Mouse (Mus musculus) c-Kit-negative CD71-positive TER-119-positive erythroid progenitor cells, embryonic 14.5 days (primary cell): ENCODE data around the gene Shroom4.

ENCODE experiments used
- DNase-seq: peaks from one replicate; pipeline ENCODE4 v3.0.0-alpha.2; 2013; ENCODE audit warnings: low read depth, low spot score

Shroom4 gene

GRCm38 (mm10) chrX:6495456-6495855 is 95.8 kb downstream of the Shroom4 start:
- no peak for DNase-seq

- no peak for DNase-seq
Observed at GRCm38 (mm10) chrX:6496374-6496773, 96.7 kb downstream of the Shroom4 start.

- DNase-seq: no peak
Observed at GRCm38 (mm10) chrX:6501850-6502249, 102.2 kb downstream of the Shroom4 start.

GRCm38 (mm10) chrX:6517217-6517616 is 117.6 kb downstream of the Shroom4 start:
- no peak for DNase-seq

GRCm38 (mm10) chrX:6518421-6518820 is 118.8 kb downstream of the Shroom4 start:
- no peak for DNase-seq

GRCm38 (mm10) chrX:6522935-6523334 is 123.3 kb downstream of the Shroom4 start:
- no peak for DNase-seq

GRCm38 (mm10) chrX:6536636-6537035 is 137.0 kb downstream of the Shroom4 start:
- no peak for DNase-seq

- DNase-seq: no peak
Observed at GRCm38 (mm10) chrX:6537689-6538088, 138.0 kb downstream of the Shroom4 start.

- no peak for DNase-seq
Observed at GRCm38 (mm10) chrX:6565066-6565465, 165.4 kb downstream of the Shroom4 start.

- no peak for DNase-seq
Observed at GRCm38 (mm10) chrX:6574511-6574910, 174.9 kb downstream of the Shroom4 start.

- DNase-seq: no peak
Observed at GRCm38 (mm10) chrX:6577001-6577400, 177.3 kb downstream of the Shroom4 start.

- no peak for DNase-seq
Observed at GRCm38 (mm10) chrX:6580671-6581070, 181.0 kb downstream of the Shroom4 start.

GRCm38 (mm10) chrX:6581181-6581580 is 181.5 kb downstream of the Shroom4 start:
- DNase-seq: no peak

GRCm38 (mm10) chrX:6582646-6583045 is 183.0 kb downstream of the Shroom4 start:
- no peak for DNase-seq

GRCm38 (mm10) chrX:6594183-6594582 is 194.5 kb downstream of the Shroom4 start:
- DNase-seq: no peak

GRCm38 (mm10) chrX:6654024-6654423 is 254.4 kb downstream of the Shroom4 start:
- DNase-seq: peak; percentile 1

GRCm38 (mm10) chrX:6658820-6659324 is 259.2 kb downstream of the Shroom4 start:
- no peak for DNase-seq
